Mouse (Mus musculus) CH12.LX (cell line): ENCODE data around the gene Tinf2. TPM values are rescaled to one million over a fixed set of nuclear protein-coding genes. Genes with fewer than 3 reads are reported as not detected.
A peak's percentile ranks its signal among the peaks of the same experiment; 100 is the strongest.

ENCODE experiments used
- DNase-seq: peaks from one replicate; pipeline ENCODE4 v3.0.0-alpha.2; 2013; ENCODE audit errors: extremely low read depth
- H3K27ac ChIP-seq: 2 replicates; pipeline ENCODE4 v1.5.1; 2012; ENCODE audit warnings: low read depth, mild to moderate bottlenecking, control low read depth, moderate library complexity; ENCODE audit not compliant: insufficient read depth
- H3K27me3 ChIP-seq: replicated peaks from 2 replicates; pipeline ENCODE3; 2012; ENCODE audit warnings: inconsistent platforms
- H3K36me3 ChIP-seq, 2 experiments: replicated peaks in 1 of 2; 2 replicates each; pipeline versions ENCODE3 to v1.6.1; 2012; ENCODE audit warnings: inconsistent platforms in 1 of 2, low read length in 1 of 2, mild to moderate bottlenecking in 1 of 2, mixed read lengths in 1 of 2, moderate library complexity in 1 of 2; ENCODE audit not compliant: control insufficient read depth in 1 of 2, insufficient read depth in 1 of 2
- H3K4me1 ChIP-seq, 2 experiments: 2 replicates each; pipeline ENCODE4 v1.6.1; 2012; ENCODE audit warnings: inconsistent platforms in 1 of 2, moderate library complexity in 1 of 2; ENCODE audit not compliant: insufficient read depth in 2 of 2, control insufficient read depth in 1 of 2
- H3K4me2 ChIP-seq: 2 replicates; pipeline ENCODE4 v1.6.1; 2012; ENCODE audit warnings: low read depth, mild to moderate bottlenecking, control low read depth; ENCODE audit not compliant: poor library complexity, insufficient read depth, severe bottlenecking
- H3K4me3 ChIP-seq, 3 experiments: fragments of 150-350 bp in 1 of 3; sonication (generic) in 1 of 3; replicated peaks in 1 of 3; 2 replicates each; pipeline versions ENCODE3 to v1.5.1; 2011 to 2012; ENCODE audit warnings: low read depth in 2 of 3, low read length in 2 of 3, mild to moderate bottlenecking in 2 of 3, moderate library complexity in 2 of 3, control low read depth in 1 of 3, improper control_type of control experiment in 1 of 3, inconsistent platforms in 1 of 3, mixed read lengths in 1 of 3; ENCODE audit not compliant: poor library complexity in 1 of 3
- H3K79me2 ChIP-seq: replicated peaks from 2 replicates; pipeline ENCODE4 v1.6.1; 2012; ENCODE audit warnings: mild to moderate bottlenecking, moderate library complexity; ENCODE audit not compliant: control insufficient read depth, poor library complexity, insufficient read depth, severe bottlenecking; ENCODE audit errors: extremely low read depth
- H3K9ac ChIP-seq: 2 replicates; pipeline ENCODE4 v1.6.1; 2012; ENCODE audit warnings: low read depth, mild to moderate bottlenecking, control low read depth, moderate library complexity; ENCODE audit not compliant: insufficient read depth
- H3K9me3 ChIP-seq: replicated peaks from 2 replicates; pipeline ENCODE3; 2012; ENCODE audit warnings: low read length, inconsistent platforms, mixed read lengths
- CHD1 ChIP-seq: IDR thresholded peaks from 2 replicates; pipeline ENCODE4 v1.6.1; 2012; ENCODE audit warnings: low read depth, low read length, improper control_type of control experiment, inconsistent platforms
- CHD2 ChIP-seq: IDR thresholded peaks from 2 replicates; pipeline ENCODE4 v1.6.1; 2011; ENCODE audit warnings: low read length, improper control_type of control experiment
- E2F4 ChIP-seq: IDR thresholded peaks from 2 replicates; pipeline ENCODE4 v1.6.1; 2011; ENCODE audit warnings: low read depth, low read length, improper control_type of control experiment; ENCODE audit not compliant: insufficient replicate concordance
- ETS1 ChIP-seq: conservative IDR thresholded peaks from 2 replicates; pipeline ENCODE4 v1.6.1; 2012; ENCODE audit warnings: low read depth, mild to moderate bottlenecking, inconsistent platforms, low read length, improper control_type of control experiment, moderate library complexity
- GABPA ChIP-seq: IDR thresholded peaks from 2 replicates; pipeline ENCODE4 v1.6.1; 2012; ENCODE audit warnings: low read depth, low read length, improper control_type of control experiment, inconsistent platforms; ENCODE audit not compliant: insufficient replicate concordance
- IRF4 ChIP-seq: IDR thresholded peaks from 2 replicates; pipeline ENCODE4 v1.6.1; 2014; ENCODE audit warnings: low read depth, mild to moderate bottlenecking, inconsistent platforms, low read length, improper control_type of control experiment
- JUN ChIP-seq: IDR thresholded peaks from 2 replicates; pipeline ENCODE4 v1.6.1; 2011; ENCODE audit warnings: low read depth, mild to moderate bottlenecking, low read length, improper control_type of control experiment, moderate library complexity; ENCODE audit not compliant: insufficient read depth
- KAT2A ChIP-seq: IDR thresholded peaks from 2 replicates; pipeline ENCODE4 v1.6.1; 2012; ENCODE audit warnings: low read length, improper control_type of control experiment, inconsistent platforms; ENCODE audit not compliant: insufficient replicate concordance
- MAFK ChIP-seq: IDR thresholded peaks from 2 replicates; pipeline ENCODE4 v1.6.1; 2011; ENCODE audit warnings: low read length, improper control_type of control experiment; ENCODE audit not compliant: insufficient replicate concordance
- MEF2A ChIP-seq: IDR thresholded peaks from 2 replicates; pipeline ENCODE4 v1.6.1; 2014; ENCODE audit warnings: low read depth, mild to moderate bottlenecking, inconsistent platforms, low read length, improper control_type of control experiment, borderline replicate concordance
- MXI1 ChIP-seq: IDR thresholded peaks from 2 replicates; pipeline ENCODE4 v1.6.1; 2011; ENCODE audit warnings: mild to moderate bottlenecking, low read depth, low read length, improper control_type of control experiment
- MYC ChIP-seq: IDR thresholded peaks from 2 replicates; pipeline ENCODE4 v1.6.1; 2011; ENCODE audit warnings: low read depth, mild to moderate bottlenecking, improper control_type of control experiment, low read length
- NELFE ChIP-seq: IDR thresholded peaks from 2 replicates; pipeline ENCODE4 v1.6.1; 2011; ENCODE audit warnings: low read depth, low read length, improper control_type of control experiment
- POLR2A ChIP-seq: IDR thresholded peaks from 2 replicates; pipeline ENCODE4 v1.6.1; 2011; ENCODE audit warnings: low read depth, mild to moderate bottlenecking, improper control_type of control experiment, low read length
- UBTF ChIP-seq: IDR thresholded peaks from 2 replicates; pipeline ENCODE4 v1.6.1; 2012; ENCODE audit warnings: low read depth, mild to moderate bottlenecking, inconsistent platforms, low read length, improper control_type of control experiment, moderate library complexity
- USF1 ChIP-seq: IDR thresholded peaks from 2 replicates; pipeline ENCODE4 v1.6.1; 2014; ENCODE audit warnings: low read depth, mild to moderate bottlenecking, inconsistent platforms, low read length, improper control_type of control experiment
- ZKSCAN1 ChIP-seq: IDR thresholded peaks from 2 replicates; pipeline ENCODE4 v1.6.1; 2012; ENCODE audit warnings: low read depth, inconsistent platforms, low read length, improper control_type of control experiment, borderline replicate concordance
- dilution Hi-C: fragments of 300-500 bp; cut with MboI; formaldehyde crosslinking; loops from 2 replicates; pipeline ENCODE4 v1.14.3; 2020; ENCODE audit warnings: low sequenced_read_pairs; ENCODE audit not compliant: extremely low pct_unique_long_range_greater_than_20kb, extremely low pct_ligation_motif_present
- in situ Hi-C: fragments of 300-500 bp; cut with MboI; formaldehyde crosslinking; loops from 3 replicates; pipeline ENCODE4 v1.14.3; 2019; ENCODE audit warnings: low sequenced_read_pairs, low pct_ligation_motif_present, low pct_unique_long_range_greater_than_20kb, mixed read lengths
- polyA plus RNA-seq: library from polyadenylated mRNA; unstranded; fragments of >175 nt; gene quantifications from 2 replicates; pipeline ENCODE4 v1.2.1, GENCODE M21; 2012; ENCODE audit warnings: low read depth; ENCODE audit not compliant: insufficient read length
- total RNA-seq, 2 experiments: library from RNA; depleted of rRNA; stranded (reverse); fragments of 300-350 nt in 1 of 2; fragments of >200 nt in 1 of 2; gene quantifications; 2 replicates each; pipeline ENCODE4 v1.2.3; 2012 to 2014

The Tinf2 gene
- total and polyA plus RNA-seq, 3 experiments: 23.3 to 31.1 (median 29.1) TPM

GRCm38 (mm10) chr14:55697226-55697625 lies 15.6 kb upstream of the Tinf2 start:
- DNase-seq: peak; percentile 42
- H3K27ac ChIP-seq: no peak overlapping the region
- H3K79me2 ChIP-seq: no peaks in the 10 kb centered on the region
- peaks cover 0 to 3% of the 10 kb centered on the region in 2 experiments; a peak in 2 of 4 replicates for H3K4me1 ChIP-seq
- H3K4me3 ChIP-seq: peak overlapping the region in 1 of 3 experiments; percentile 36
- TF ChIP-seq E2F4 (no peak), JUN (no peak), MAFK (no peak), CHD2 (no peak), KAT2A (no peak)
- in situ Hi-C loops (no loop called here), dilution Hi-C loops (no loop called here)
- H3K27me3 ChIP-seq: no peaks in the 10 kb centered on the region
- H3K9ac ChIP-seq: no peak overlapping the region
- peaks cover 11% of the 10 kb centered on the region for H3K9me3 ChIP-seq
- no peak overlapping the region for H3K4me2 ChIP-seq
- no peaks in the 10 kb centered on the region for H3K36me3 ChIP-seq

- no peak for DNase-seq
- Histone ChIP-seq H3K9me3 (peaks cover 6% of the 10 kb centered on the region), H3K4me3 (no peak overlapping the region), H3K79me2 (no peaks in the 10 kb centered on the region), H3K27ac (no peak overlapping the region), H3K27me3 (no peaks in the 10 kb centered on the region), H3K36me3 (no peaks in the 10 kb centered on the region), H3K4me1 (peaks cover 0 to 5% of the 10 kb centered on the region in 2 experiments; a peak in 1 of 4 replicates), H3K4me2 (no peak overlapping the region), H3K9ac (no peak overlapping the region)
- dilution Hi-C loops (no loop called here), in situ Hi-C loops (no loop called here)
- no peak for TF ChIP-seq NELFE
- no peak for TF ChIP-seq KAT2A
- TF ChIP-seq USF1: no peak
- TF ChIP-seq CHD1: no peak
- TF ChIP-seq ETS1: no peak
- no peak for TF ChIP-seq MAFK
- TF ChIP-seq JUN: no peak
- TF ChIP-seq MXI1: no peak
- TF ChIP-seq ZKSCAN1: no peak
- no peak for TF ChIP-seq GABPA
- TF ChIP-seq MYC: no peak
- TF ChIP-seq POLR2A: no peak
- TF ChIP-seq IRF4: no peak
- TF ChIP-seq UBTF: no peak
- TF ChIP-seq CHD2: no peak
- TF ChIP-seq MEF2A: no peak
Observed at GRCm38 (mm10) chr14:55689433-55689832, 7.8 kb upstream of the Tinf2 start.
